Mouse (Mus musculus) yolk sac, embryonic 10.5 days (tissue): ENCODE measurements around the gene Tgfbr3l.
"Not testable (repeated sequence)": the region's sequence is repeated elsewhere in the genome, so short reads cannot be mapped to it uniquely, and the experiment has no call there.

ENCODE experiments used
- DNase-seq: peaks from one replicate; pipeline ENCODE4 v3.0.0-alpha.2; 2017; ENCODE audit warnings: low spot score

The Tgfbr3l gene

DNA sequence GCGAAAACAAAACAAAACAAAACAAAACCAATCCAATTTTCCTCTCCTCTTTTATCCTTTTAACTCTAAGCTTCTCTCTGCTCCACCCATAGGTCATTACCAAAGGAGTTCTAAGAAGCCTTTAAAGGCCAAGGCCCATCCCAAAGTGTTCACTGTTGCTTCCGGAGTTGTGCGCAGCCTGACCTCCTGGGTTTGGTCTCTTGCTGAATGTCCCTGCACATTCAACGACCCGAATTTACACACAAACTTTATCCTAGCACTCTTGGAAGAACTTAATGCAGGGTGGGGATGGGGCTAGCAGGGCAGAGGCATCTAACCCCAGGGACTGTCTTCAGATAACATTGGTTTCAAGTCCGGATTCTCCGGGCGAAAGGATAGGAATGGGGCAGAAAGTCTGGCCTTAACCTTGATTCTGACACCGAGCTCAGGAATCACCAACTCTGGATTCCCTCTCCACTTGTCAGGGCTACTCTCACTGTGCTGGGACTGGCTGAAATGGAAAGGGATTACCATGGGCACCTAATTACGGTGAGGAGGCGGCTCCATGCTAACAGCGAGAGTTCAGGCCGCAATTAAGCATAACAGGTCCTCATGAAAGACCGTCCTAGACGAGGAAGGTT, 10.1 kb upstream of the Tgfbr3l start:
- DNase-seq = peak; percentile 58

DNA sequence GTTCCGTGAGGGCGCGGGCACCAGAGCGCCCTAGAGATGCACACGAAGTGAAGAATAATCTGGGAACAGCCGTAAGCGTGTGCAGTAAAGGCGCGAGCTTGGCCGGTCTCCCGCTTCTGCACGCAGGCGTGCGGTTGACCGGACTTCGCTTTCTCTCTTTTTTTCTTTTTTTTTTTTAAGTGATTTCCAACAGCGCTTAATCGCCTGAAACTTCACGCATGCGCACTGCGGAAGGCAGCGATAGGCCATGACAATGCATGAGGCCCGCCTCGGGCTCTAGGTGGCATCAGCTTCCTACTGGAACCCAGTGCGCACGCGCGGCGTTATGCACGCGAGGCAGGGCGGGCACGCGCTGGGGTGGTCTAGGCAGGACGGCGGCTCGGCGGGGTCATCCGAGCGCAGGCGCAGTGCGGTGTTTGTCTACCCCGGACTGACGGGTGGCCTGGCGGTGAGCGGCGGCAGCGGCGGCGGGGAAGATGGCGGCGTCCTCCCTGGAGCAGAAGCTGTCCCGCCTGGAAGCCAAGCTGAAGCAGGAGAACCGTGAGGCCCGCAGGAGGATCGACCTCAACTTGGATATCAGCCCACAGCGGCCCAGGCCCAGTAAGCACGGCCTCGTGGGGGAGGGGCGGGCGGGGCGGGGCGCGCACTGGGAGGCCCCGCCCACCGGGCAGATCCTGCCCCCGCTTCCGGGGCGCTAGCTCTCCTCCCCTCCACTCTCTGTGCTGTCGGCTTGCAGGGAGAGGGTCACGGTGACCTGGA, 9.4 kb upstream of the Tgfbr3l start, which contains the start of the genes Map2k7 and Gm49320:
Gene Map2k7 (plus strand): TSS at position 307 of the 759 bp plus-strand sequence.
Gene Gm49320 (plus strand): TSS at position 432 of the 759 bp plus-strand sequence.
- peak; percentile 99 for DNase-seq

DNA sequence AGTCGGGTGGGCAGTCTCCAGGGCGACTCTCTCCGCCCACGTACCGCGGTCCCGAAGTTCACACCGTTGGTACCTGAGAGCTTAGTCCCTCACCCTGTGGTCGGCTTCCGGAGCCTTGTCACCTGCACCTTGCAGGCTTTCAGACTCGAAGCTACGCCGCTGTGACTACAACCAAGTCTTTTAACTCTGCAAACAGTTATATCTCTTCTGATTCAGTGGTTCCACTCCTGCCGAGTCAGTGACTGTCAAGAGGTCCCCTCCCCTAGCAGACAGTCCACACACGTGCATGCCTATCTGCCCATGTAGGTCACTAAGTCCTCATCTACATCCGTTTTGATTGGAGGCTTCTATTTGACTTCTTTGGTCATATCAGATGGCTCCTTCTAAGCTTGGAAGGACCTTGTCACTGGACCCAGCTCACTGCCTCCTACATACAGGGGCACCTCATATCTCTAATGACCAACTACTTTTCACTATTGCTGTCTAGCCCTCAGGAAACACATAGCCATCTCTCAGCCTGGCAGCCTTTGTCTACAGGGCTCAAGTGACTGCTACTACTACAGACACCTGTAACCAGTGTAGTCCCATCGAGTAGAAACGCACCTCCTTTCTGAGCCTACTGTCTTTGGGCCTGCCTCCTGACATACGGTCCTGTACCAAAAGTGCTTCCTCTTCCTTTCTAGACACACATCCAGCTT, 8.7 kb upstream of the Tgfbr3l start:
- no peak for DNase-seq

DNA sequence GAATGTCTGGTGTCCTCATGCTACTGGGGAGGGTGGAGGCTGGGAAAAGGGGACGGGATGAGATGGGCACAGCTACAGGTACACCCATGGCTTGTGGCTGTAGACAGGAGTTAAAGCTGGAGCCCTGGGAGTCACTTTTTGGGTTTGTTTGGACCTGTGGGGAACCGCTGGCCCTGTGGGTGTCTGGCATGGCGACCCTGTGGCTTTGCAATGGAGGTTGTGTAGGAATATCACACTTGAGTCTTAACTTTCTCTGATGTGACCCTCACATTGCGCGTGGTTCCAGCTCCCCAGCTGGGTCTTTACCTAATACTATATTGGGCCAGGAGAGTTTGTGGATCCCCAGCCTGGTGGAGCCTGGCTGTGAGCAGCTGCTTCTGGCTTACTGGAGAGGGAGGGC, 3.0 kb upstream of the Tgfbr3l start:
- DNase-seq = no peak

DNA sequence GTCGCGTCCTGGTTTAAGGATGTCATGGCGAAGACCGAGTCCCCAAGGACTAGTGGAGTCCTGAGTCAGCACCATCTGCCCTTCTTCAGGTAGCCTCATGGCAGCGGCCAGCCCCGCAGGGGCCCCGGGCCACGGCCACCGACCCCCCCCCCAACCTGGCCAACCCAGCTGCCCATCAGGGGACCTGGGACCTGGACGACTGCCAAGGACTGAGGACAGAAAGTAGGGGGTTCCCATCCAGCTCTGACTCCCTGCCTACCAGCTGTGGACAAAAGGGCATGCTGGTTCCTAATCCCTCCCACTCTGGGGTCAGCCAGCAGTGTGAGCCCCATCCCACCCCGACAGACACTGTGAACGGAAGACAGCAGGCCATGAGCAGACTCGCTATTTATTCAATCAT, 2.3 kb upstream of the Tgfbr3l start:
- DNase-seq = no peak

DNA sequence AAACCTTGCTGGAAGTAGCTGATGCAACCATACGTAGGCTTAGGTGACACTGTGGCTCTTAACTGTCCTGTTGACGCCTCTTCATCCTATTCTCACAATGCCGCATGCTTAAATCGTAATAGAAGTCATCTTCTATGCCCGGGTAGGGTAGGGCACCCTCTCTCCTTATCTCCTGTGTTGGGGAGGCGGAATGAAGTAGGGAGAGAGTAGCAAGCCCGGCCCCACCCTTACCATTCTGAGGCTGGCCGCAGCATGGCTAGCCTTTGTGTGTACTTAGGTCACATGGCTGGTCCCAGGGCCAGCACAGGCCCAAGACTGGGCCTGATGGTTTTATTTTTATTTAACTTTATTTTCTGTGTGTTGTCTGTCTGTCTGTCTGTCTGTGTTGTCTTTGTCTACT, 773 bp upstream of the Tgfbr3l start:
- no peak for DNase-seq

DNA sequence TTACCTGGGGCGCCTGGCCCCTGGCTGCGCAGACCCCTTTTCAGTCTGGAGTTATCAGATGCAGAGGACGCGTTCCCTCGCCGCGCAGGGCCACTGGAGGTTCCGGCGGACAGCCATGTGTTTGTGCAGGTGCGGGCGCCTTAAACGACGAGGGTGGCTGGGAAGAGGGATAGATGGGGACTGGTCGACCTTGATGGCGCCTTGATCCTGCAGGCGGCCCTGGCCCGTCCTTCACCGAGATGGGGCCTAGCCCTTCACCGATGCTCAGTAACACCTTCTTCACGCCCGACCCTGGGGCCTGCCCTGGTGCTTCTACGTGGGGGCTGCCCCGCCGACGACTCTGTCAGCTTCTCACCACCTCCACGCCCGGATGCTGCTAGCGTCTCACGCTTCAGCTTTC, 1.2 kb downstream of the Tgfbr3l start:
- DNase-seq = no peak

DNA sequence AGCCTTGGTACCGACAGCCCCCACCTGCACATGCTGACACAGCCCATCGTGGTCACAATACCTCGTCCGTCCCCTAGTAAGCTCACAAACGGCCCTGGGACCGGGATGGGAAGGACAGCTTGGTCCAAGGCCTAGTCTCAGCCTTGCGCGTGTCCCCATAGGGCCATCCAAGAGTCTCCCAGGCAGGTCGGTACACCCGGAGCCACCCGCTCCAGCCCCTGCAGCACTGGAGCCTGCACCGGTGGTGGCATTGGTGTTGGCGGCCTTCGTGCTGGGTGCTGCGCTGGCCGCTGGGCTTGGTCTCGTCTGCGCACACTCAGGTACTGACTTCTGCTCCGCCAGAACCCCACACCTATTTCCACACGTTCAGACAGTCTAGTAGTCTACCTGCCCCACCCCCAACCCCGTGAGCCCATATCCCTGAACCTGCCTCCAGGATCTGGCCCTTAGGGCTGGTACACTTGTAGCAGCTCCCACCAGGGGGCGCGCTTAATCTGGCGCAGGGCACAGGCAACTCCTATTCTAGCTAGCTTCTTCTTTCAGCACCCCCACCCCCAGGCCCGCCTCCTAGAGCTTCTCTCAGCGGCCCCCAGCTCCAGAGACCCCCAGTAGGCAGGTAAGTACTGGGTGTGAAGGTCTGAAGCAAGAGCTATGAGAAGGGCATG, 2.4 kb downstream of the Tgfbr3l start:
- peak; percentile 68 for DNase-seq

DNA sequence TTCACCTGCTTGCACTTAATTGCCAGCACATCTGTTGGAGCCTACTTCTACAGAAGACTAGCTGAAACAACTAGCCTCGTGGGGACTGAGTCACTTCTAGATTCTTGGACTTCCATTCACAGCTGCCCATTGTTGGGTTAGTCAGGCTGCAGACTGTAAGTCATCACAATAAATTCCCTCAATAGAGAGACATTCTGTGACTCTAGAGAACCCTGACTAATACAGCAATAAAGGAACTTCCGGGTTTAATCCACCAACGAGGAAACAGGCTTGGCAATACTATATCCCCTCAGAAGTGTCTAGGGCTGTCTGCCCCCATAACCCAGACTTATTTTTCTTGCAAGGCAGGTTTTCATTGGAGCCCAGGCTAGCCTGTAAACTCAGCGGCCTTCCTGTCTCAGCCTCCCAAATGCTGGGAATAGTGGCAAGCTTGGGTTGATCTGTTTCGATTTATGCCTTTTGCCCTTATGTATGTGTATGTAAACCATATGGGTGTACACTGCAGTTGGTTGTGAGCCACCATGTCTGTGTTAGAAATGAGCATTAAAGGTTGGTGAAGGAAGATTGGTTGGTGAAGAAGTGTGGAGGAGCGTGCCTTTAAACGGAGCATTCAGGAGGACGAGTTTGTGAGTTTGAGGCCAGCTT, 4.2 kb downstream of the Tgfbr3l start:
- no peak for DNase-seq

DNA sequence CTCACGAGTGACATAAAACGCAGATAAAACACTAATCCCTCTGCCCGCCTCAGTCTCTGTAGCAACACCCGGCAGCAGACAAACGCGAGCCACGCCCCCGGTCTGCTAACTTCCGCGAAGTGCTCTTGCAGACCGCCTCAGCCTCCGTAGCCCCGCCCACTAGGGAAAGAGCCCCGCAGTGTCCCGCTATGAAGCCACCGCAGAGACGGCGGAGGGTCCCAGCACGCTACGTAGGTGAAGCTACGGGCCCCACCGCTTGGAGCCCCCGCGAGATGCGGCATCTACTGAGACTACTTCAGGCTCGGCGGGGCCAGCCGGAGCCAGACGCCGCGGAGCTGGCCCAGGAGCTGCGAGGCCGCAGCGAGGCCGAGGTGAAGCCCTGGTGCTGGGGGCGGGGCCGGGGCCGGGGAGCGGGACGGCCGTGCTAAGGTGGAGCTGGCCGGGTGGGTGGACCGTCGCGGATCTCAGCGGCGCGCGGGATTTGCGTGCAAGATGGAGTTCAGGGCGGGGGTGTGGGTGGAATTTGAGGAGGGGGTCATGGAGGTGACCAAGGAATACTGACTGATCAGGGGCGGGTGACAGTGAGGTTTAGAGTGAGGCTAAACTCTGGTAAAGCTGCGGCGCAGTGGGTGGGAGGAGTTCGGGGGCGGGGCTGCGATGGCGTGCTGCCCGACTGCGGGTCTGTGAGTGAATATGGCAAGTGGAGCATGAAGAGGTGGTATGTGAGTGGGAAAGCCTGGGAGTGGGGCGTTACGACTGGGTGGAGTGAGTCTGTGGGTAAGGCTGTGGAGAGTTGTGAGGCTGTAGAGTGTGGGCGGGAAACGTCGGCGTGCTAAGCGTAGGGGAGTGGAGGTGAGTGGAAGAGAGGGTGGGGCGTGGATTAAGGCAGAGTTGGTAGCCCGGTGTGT, 5.2 kb downstream of the Tgfbr3l start, which contains the start of gene Snapc2:
Gene Snapc2 (plus strand): TSS at position 147 of the 908 bp plus-strand sequence.
- DNase-seq = peak; percentile 96

DNA sequence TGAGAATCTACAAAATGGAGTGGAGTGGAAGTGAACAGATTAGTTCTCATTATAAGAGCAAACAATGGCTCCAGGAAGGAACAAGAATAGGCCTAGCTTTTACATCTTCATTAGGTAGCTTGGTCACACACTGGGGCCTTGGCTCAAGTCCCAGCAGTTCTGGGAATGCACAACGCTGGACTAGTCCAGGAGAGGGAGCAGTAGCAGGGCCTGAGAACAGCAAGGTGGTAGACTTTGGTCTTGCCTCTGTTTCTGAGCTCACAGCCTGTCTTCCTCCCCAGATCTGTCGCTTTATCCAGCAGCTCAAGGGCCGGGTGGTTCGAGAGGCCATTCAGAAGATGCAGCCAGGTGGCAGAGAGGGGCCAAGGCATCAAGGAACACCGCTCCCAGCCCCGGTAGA, 6.0 kb downstream of the Tgfbr3l start:
- no peak for DNase-seq

DNA sequence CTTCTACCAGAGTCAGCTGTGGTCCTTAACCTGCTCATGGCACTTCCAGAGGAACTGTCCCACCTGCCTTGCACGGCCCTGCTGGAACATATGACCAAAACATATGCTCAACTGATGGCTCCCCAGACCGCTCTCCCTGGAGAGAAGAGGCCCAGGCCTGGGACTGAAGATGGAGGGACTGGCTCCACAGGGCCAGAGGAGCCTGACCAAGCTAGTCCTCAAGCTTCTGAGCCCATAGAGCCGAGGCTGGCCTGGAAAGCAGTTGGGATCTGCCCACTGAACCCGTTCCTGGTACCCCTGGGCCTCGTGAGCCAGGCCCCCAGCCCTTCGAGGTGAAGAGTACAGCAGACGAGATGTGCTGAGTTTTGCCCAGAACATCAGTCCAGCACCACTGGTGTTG, 7.5 kb downstream of the Tgfbr3l start:
- DNase-seq = not testable (repeated sequence)

DNA sequence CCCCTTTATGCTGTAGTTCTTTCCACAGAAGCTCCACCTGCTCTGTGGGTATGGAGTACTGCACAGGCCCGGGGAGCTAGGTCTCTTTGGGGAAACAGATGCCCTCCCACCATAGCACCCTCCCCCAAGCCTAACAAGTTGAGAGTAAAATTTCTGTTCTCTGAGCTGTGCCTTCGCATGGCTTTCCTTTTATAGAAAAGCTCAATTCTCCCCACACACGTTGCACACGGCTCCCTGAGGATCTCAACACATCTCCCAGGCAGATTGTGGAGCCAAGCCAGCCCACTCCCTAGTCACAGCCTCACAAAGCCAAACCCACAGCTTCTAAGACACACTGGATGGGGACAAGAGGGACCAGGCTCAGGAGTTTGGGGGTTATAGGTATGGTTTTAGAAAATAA, 8.9 kb downstream of the Tgfbr3l start:
- DNase-seq = no peak

DNA sequence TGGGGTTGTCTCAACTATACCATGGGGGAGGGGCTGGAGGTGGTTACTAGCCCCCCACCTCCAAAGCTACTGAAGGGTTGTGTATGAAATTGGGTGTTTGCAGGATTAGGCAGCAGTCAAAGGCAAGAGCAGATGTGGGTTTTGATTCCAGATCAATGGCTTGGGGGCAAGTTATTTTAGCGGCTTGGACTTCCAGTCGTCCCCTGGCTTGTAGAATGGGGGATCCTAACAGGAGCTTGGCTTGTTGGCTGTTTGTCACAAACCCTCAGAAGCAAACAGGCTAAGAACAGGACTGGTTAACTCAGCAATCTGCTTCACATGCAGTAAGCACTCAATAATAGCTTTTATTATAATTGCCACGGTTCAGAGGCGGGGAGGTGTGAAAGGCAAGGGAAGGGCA, 9.3 kb downstream of the Tgfbr3l start:
- DNase-seq = no peak

DNA sequence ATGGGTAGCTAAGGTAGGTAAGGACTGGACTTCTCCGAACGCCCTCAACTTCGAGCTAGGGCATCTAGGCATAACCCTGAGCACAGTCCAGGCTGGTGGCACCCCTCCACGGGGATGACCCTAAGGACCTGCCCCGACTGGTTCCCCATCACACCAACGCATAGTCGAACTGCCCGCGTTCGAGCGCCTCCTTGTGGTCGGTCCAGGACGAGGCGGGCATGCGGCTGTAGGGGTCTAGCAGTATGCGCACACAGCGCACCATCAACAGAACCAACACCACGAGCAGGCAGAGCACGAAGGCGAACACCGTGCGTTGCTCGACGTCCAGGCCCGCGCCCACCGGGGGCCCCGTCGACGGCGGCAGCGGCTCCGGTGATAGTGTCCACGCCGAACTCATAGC, 10.2 kb downstream of the Tgfbr3l start:
- DNase-seq = peak; percentile 71

DNA sequence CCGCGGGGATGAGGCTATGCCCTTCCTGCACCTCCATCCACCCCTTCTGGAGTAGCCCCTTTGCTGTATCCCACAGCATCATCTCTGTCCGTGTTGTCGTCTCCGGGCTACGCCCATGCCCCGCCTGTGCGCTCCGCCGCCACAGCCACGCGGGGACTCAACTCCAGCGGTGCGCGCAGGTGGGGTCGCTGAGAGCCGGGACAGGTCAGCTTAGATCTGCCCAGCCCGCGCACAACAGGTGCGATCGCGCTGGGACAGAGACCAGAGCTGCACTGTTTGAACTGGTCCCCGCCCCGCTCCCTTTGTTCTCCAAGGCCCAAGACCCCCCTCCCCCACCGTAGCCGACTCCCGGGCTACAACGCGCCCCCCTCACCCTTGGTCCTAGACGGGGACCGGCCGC, 10.7 kb downstream of the Tgfbr3l start:
- DNase-seq = peak; percentile 39

DNA sequence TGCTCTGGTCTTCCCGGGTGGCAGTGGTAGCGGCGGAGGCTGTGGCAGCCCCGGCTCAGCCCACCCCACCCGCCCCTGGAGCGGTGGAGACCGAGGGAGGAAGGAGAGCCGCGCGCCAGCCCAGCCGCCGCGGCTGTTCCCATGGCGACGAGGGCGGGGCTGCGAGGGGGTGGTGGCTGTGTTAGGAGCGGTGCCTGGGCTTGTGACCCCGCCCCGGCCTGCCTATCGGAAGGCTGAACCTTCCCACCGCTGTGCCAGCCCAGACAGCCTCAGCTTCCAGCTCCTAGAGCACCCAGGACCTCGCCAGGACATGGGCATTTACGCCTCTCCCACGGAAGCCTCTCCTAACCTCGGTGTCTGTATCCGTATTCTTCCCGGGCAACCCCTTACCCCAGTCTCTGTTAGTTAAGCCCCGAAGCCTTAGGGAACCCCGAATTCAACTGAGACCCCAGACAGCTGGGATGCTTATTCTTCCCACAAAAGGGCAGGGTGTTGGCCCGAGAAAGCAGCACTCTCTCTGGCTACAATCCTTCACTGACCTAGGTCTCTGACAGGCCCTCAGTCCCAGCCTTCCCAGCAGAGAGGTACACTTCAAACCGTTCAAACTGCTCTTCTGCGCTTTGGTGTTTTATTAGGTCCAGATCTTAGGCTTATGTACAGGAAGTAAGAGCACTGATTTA, 11.3 kb downstream of the Tgfbr3l start, which contains the start of gene Ctxn1:
Gene Ctxn1 (minus strand): TSS at position 150 of the 680 bp plus-strand sequence.
- DNase-seq = peak; percentile 94

DNA sequence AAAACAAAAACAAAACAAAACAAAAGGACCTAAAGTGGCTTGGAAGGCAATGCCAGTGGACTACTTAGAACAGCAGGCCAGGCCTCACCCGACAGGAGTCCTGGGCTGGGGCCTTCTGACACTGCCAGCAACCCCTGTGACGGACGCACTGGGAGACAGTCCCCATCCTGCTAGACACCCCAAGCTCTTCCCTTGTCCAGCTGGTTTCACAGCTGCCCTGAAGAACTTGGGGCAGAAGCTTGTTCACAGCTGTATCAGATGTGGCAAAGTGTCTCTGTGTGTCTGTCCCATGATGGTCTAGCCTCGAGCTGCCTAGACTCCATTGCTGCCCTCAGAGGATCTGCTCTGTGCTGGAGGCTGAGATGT, 11.8 kb downstream of the Tgfbr3l start:
- DNase-seq = no peak

DNA sequence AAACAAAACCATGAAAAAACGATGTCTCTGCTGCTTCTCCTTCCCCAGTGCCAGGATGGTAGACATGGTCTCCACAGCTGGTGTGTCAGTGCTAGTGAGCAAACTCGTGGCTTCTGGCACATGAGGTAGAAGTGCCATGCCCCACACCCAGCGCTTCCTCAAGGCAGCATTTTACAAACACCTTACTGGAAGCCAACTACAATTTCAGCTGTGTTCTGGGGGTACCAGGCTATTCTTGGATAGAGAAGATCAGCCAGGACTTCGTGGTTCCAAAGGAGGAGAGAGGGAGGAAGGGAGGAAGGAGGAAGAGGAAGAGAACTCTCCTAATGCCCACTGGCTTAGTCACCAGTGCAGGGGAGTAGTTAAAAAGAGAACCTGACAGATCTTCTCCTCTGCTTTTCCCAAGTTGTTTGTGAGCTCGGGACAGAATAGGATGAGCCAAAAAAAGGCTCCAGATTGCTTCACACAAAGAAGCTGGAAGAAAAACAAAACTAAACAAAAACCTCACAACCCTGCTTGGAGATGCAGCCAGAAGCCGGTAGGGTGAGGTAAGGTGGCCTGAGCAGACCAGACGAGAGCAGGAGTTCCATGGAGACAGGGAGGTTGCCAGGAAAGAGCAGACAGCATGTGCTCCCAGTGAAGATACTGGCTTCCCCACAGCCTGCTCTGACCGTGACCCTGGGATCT, 15.2 kb downstream of the Tgfbr3l start:
- no peak for DNase-seq
